Mouse (Mus musculus): Measurements from ENCODE around the gene Panx1.

GRCm38 (mm10) chr9:14973762-14974161, 71.5 kb downstream of the Panx1 start:
- TF ChIP-seq EP300 (IDR thresholded peaks at IDR 0.05) (no peak), CTCF (IDR thresholded peaks at IDR 0.05) (no peak)
